Mouse (Mus musculus) G1E (cell line): ENCODE measurements around the gene Fn1.

Source experiments
- CTCF ChIP-seq: IDR thresholded peaks from 2 replicates; pipeline ENCODE4 v1.5.1; 2012; ENCODE audit warnings: low read depth, low read length, inconsistent platforms, mixed read lengths
- GATA1 ChIP-seq: IDR thresholded peaks from 2 replicates; pipeline ENCODE4 v1.6.1; 2012; ENCODE audit warnings: borderline replicate concordance, low read length, inconsistent platforms, mixed read lengths
- GATA2 ChIP-seq: IDR thresholded peaks from 2 replicates; pipeline ENCODE4 v1.6.1; 2012; ENCODE audit warnings: low read depth, low read length, inconsistent platforms, borderline replicate concordance
- POLR2AphosphoS5 ChIP-seq: IDR thresholded peaks from 2 replicates; pipeline ENCODE4 v1.6.1; 2012; ENCODE audit warnings: low read depth, low read length, inconsistent platforms; ENCODE audit not compliant: insufficient replicate concordance
- TAL1 ChIP-seq: conservative IDR thresholded peaks from 2 replicates; pipeline ENCODE4 v1.6.1; 2012; ENCODE audit warnings: low read depth, low read length, inconsistent platforms, mixed read lengths

GRCm38 (mm10) chr1:71645466-71645865, 7.5 kb downstream of the Fn1 start:
- no peak for TF ChIP-seq TAL1
- no peak for TF ChIP-seq CTCF
- no peak for TF ChIP-seq GATA1
- TF ChIP-seq GATA2: no peak
- no peak for TF ChIP-seq POLR2AphosphoS5
